28 mouse cellular contexts compared by ENCODE assay signal in the genomic region with DNA sequence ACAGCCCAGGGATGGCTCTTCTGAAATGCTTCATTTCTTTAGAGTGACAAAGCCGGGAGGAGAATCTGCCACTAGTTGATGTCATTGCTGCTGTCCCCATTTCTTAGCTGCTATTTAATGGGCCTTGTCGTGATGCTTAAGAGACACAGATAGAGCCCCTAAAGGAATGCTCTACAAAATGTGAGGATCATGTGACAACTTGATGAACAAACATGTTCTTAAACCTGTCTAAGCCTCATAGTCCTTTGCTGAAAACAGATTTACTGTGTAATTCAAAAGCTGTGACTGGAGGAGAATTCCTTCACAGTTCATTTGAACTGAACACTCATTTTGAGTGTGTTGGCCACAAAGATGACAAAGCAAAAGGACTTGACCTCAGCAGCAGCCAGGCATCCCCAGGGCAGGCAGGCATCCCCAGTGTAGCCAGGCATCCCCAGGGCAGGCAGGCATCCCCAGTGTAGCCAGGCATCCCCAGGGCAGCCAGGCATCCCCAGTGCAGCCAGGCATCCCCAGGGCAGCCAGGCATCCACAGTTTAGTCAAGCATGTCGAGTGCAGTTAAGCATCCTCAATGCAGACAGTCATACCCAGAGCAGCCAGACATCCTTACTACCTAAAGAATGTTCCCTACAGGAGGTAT. TPM values are rescaled to one million over a fixed set of nuclear protein-coding genes. Genes with fewer than 3 reads are reported as not detected.
DNase-seq lines count a peak whose midpoint lies in the region; ATAC-seq and TF ChIP-seq lines count a peak whose summit lies in the region.
"Had no signal": no experiment of that assay in that cellular context is flagged by ENCODE, and none has a peak within 500 bp of the region (broad histone marks: within the 10 kb centered on the region; RNA-seq: fewer than 3 reads in every experiment).

No protein-coding gene starts in this region.

- H3K27ac ChIP-seq in kidney, embryonic 14.5 days (ENCODE audit: low read depth, low read length), result no peak overlapping the region
- H3K27ac ChIP-seq in kidney, adult 2 months (ENCODE audit: insufficient read depth, low read depth, low read length), result no peak overlapping the region
- no peak overlapping the region for H3K27ac ChIP-seq in midbrain, postnatal 0 days (ENCODE audit: low read depth, low read length)
- no peak overlapping the region for H3K27ac ChIP-seq in midbrain, embryonic 10.5 days (replicated peaks)
- H3K27ac ChIP-seq in neural tube, embryonic 15.5 days (replicated peaks), result no peak overlapping the region
- H3K27ac ChIP-seq: hindbrain, embryonic 13.5 days; intestine, embryonic 15.5 days; layer of hippocampus, adult 2 months; liver, embryonic 14.5 days; macrophage; neural tube, embryonic 12.5 days; stomach, embryonic 15.5 days had no signal

- H3K9me3 ChIP-seq in kidney, embryonic 14.5 days (ENCODE audit: control insufficient read depth, low read length), result no peaks in the 10 kb centered on the region
- no peaks in the 10 kb centered on the region for H3K9me3 ChIP-seq in midbrain, postnatal 0 days (ENCODE audit: low read length)
- H3K9me3 ChIP-seq in midbrain, embryonic 10.5 days (replicated peaks), result no peaks in the 10 kb centered on the region
- H3K9me3 ChIP-seq in neural tube, embryonic 15.5 days (replicated peaks), result no peaks in the 10 kb centered on the region
- H3K9me3 ChIP-seq: hindbrain, embryonic 13.5 days; intestine, embryonic 15.5 days; neural tube, embryonic 12.5 days; stomach, embryonic 15.5 days had no signal

- no peak for TF ChIP-seq CTCF in kidney, adult 2 months (conservative IDR thresholded peaks at IDR 0.05; ENCODE audit: insufficient read depth, insufficient read length, low read depth, low read length)
- no peak for TF ChIP-seq CTCF in midbrain, postnatal 0 days (IDR thresholded peaks at IDR 0.05)

- no peak overlapping the region for H3K9ac ChIP-seq in kidney, embryonic 14.5 days (ENCODE audit: low read depth, low read length)
- H3K9ac ChIP-seq in midbrain, postnatal 0 days (replicated peaks; ENCODE audit: low read length, poor library complexity, severe bottlenecking), result no peak overlapping the region
- no peak overlapping the region for H3K9ac ChIP-seq in neural tube, embryonic 15.5 days (replicated peaks)
- H3K9ac ChIP-seq: forebrain, postnatal 0 days; hindbrain, embryonic 13.5 days; intestine, embryonic 15.5 days; liver, embryonic 14.5 days; neural tube, embryonic 12.5 days; stomach, embryonic 15.5 days had no signal

- WGBS in kidney, embryonic 14.5 days, result 46% methylated on average over 3 of the region's 3 CpGs
- 45% methylated on average over 3 of the region's 3 CpGs for WGBS in kidney, adult 2 months
- WGBS in midbrain, postnatal 0 days, result 40% methylated on average over 3 of the region's 3 CpGs
- WGBS in midbrain, embryonic 10.5 days, result 63% methylated on average over 3 of the region's 3 CpGs
- WGBS in neural tube, embryonic 15.5 days, result 30% methylated on average over 3 of the region's 3 CpGs

- peak; percentile 92 for ATAC-seq in kidney, embryonic 14.5 days (ENCODE audit: low FRiP score, low TSS enrichment)
- 0 out of 2 replicates have a peak, but pooled peaks have one; percentile 13 for ATAC-seq in midbrain, postnatal 0 days (ENCODE audit: low FRiP score)
- peak; percentile 35; the same call in 1 of the 2 replicates for ATAC-seq in neural tube, embryonic 15.5 days (ENCODE audit: low FRiP score)
- ATAC-seq: forebrain, postnatal 0 days had no signal

- H3K27me3 ChIP-seq in kidney, embryonic 14.5 days (ENCODE audit: control insufficient read depth, insufficient read depth, low read length), result no peaks in the 10 kb centered on the region
- no peaks in the 10 kb centered on the region for H3K27me3 ChIP-seq in kidney, adult 2 months (replicated peaks; ENCODE audit: control insufficient read depth, insufficient read depth, low read length)
- H3K27me3 ChIP-seq in midbrain, postnatal 0 days (ENCODE audit: insufficient read depth, low read length), result no peaks in the 10 kb centered on the region
- H3K27me3 ChIP-seq in midbrain, embryonic 10.5 days (ENCODE audit: low read depth, poor library complexity, severe bottlenecking), result no peaks in the 10 kb centered on the region
- H3K27me3 ChIP-seq in neural tube, embryonic 15.5 days (replicated peaks), result no peaks in the 10 kb centered on the region
- H3K27me3 ChIP-seq: hindbrain, embryonic 13.5 days; intestine, embryonic 15.5 days; neural tube, embryonic 12.5 days; stomach, embryonic 15.5 days had no signal

- H3K4me1 ChIP-seq in kidney, embryonic 14.5 days (ENCODE audit: control insufficient read depth, insufficient read depth, low read length), result no peaks in the 10 kb centered on the region
- no peaks in the 10 kb centered on the region for H3K4me1 ChIP-seq in kidney, adult 2 months (ENCODE audit: control insufficient read depth, insufficient read depth, low read length)
- H3K4me1 ChIP-seq in midbrain, postnatal 0 days (ENCODE audit: insufficient read depth, low read length), result no peaks in the 10 kb centered on the region
- peaks cover 9% of the 10 kb centered on the region for H3K4me1 ChIP-seq in midbrain, embryonic 10.5 days
- H3K4me1 ChIP-seq in neural tube, embryonic 15.5 days, result no peaks in the 10 kb centered on the region
- H3K4me1 ChIP-seq: hindbrain, embryonic 13.5 days; neural tube, embryonic 12.5 days; stomach, embryonic 15.5 days had no signal

- no peak for DNase-seq in kidney, adult 2 months
- no peak for DNase-seq in midbrain, postnatal 0 days (ENCODE audit: low spot score)
- DNase-seq in midbrain, embryonic 10.5 days (ENCODE audit: low spot score), result no peak
- no peak for DNase-seq in left cerebral cortex, adult 11 months (ENCODE audit: low spot score)
- DNase-seq: adrenal gland, adult 8-10 months; B cell, adult 2 months; cerebellum, adult 2 months; cerebellum, postnatal 14 days; forebrain, postnatal 0 days; heart, postnatal 14 days; kidney, postnatal 14 days; layer of hippocampus, postnatal 36 days; liver; lung, adult 2 months; lung, postnatal 10 days; midbrain, embryonic 14.5 days; right cerebral cortex, postnatal 25 days had no signal

- H3K36me3 ChIP-seq in kidney, embryonic 14.5 days (ENCODE audit: control insufficient read depth, insufficient read depth, low read length), result no peaks in the 10 kb centered on the region
- H3K36me3 ChIP-seq in kidney, adult 2 months (ENCODE audit: control insufficient read depth, insufficient read depth, low read length), result no peaks in the 10 kb centered on the region
- H3K36me3 ChIP-seq in midbrain, postnatal 0 days (ENCODE audit: insufficient read depth, low read length), result no peaks in the 10 kb centered on the region
- no peaks in the 10 kb centered on the region for H3K36me3 ChIP-seq in midbrain, embryonic 10.5 days
- H3K36me3 ChIP-seq in neural tube, embryonic 15.5 days, result no peaks in the 10 kb centered on the region
- H3K36me3 ChIP-seq: hindbrain, embryonic 13.5 days; intestine, embryonic 15.5 days; neural tube, embryonic 12.5 days; stomach, embryonic 15.5 days had no signal

- TF ChIP-seq POLR2A in kidney, adult 2 months (IDR thresholded peaks at IDR 0.05; ENCODE audit: low read depth, low read length), result no peak

- H3K4me3 ChIP-seq in kidney, embryonic 14.5 days (ENCODE audit: low read length), result no peak overlapping the region
- no peak overlapping the region for H3K4me3 ChIP-seq in kidney, adult 2 months (ENCODE audit: insufficient read depth, low read depth, low read length)
- H3K4me3 ChIP-seq in midbrain, postnatal 0 days (ENCODE audit: low read depth, low read length), result no peak overlapping the region
- H3K4me3 ChIP-seq in midbrain, embryonic 10.5 days, result no peak overlapping the region
- H3K4me3 ChIP-seq in neural tube, embryonic 15.5 days (replicated peaks), result no peak overlapping the region
- H3K4me3 ChIP-seq: erythroblast, embryonic 14.5 days; hindbrain, embryonic 13.5 days; intestine, embryonic 15.5 days; layer of hippocampus, adult 2 months; neural tube, embryonic 12.5 days; stomach, embryonic 15.5 days had no signal

- no peak overlapping the region for H3K4me2 ChIP-seq in kidney, embryonic 14.5 days (replicated peaks; ENCODE audit: low read depth, low read length)
- H3K4me2 ChIP-seq in midbrain, postnatal 0 days (ENCODE audit: low read depth, low read length, poor library complexity, severe bottlenecking), result no peak overlapping the region
- H3K4me2 ChIP-seq in neural tube, embryonic 15.5 days, result no peak overlapping the region
- H3K4me2 ChIP-seq: hindbrain, embryonic 13.5 days; intestine, embryonic 15.5 days; neural tube, embryonic 12.5 days; stomach, embryonic 15.5 days had no signal

RNA-seq across cellular contexts. Expression of a gene that starts 9.1 kb away (rescaled TPM):
- 7.2 and 9.1 TPM in 2 replicates for polyA plus RNA-seq in kidney, embryonic 14.5 days (2014; fragmentation: Nextera tagmentation; extraction: Ambion mirVana)
- polyA plus RNA-seq in kidney, adult 2 months (2012; rRNA removed), result 1.6 and 2.1 TPM in 2 replicates
- 13.7 and 31.6 TPM in 2 replicates for total RNA-seq in midbrain, postnatal 0 days (2014; rRNA removed)
- polyA plus RNA-seq in midbrain, postnatal 0 days (2015; fragmentation: Nextera tagmentation; extraction: Ambion mirVana), result 17.7 and 18.6 TPM in 2 replicates
- 1.4 and 2.1 TPM in 2 replicates for polyA plus RNA-seq in midbrain, embryonic 10.5 days (2016; fragmentation: Nextera tagmentation; extraction: Ambion mirVana)
- polyA plus RNA-seq in neural tube, embryonic 15.5 days (2015; fragmentation: Nextera tagmentation; extraction: Ambion mirVana), result 6.4 and 9.9 TPM in 2 replicates
- total RNA-seq: megakaryocyte-erythroid progenitor cell, adult 5-6 weeks had no signal
- polyA plus RNA-seq: erythroblast, embryonic 14.5 days; macrophage had no signal

Comparison
In these comparisons a context has a peak if more than half of its experiments do, and no peak if none do; other contexts are left out.
1. ATAC-seq: peak in every context shown above with its lines; median percentile 92 in kidney, embryonic 14.5 days; 35 in neural tube, embryonic 15.5 days; 13 in midbrain, postnatal 0 days.